Comparison of ENCODE assay signal across 8 mouse cellular contexts in genomic region chr3:138753182-138753885, GRCm38 (mm10). TPM values are rescaled to one million over a fixed set of nuclear protein-coding genes. Genes with fewer than 3 reads are reported as not detected.
DNase-seq lines count a peak whose midpoint lies in the region; ATAC-seq and TF ChIP-seq lines count a peak whose summit lies in the region.

No protein-coding gene starts in this region.

- H3K9ac ChIP-seq in hindbrain, embryonic 14.5 days, result no peak overlapping the region

- H3K4me2 ChIP-seq in hindbrain, embryonic 14.5 days (replicated peaks), result no peak overlapping the region

- H3K27me3 ChIP-seq in hindbrain, embryonic 10.5 days (ENCODE audit: insufficient read depth, poor library complexity, severe bottlenecking), result no peaks in the 10 kb centered on the region
- H3K27me3 ChIP-seq in hindbrain, embryonic 14.5 days (ENCODE audit: control insufficient read depth, insufficient read depth, low read length), result no peaks in the 10 kb centered on the region

- no peak for DNase-seq in hindbrain, embryonic 10.5 days (ENCODE audit: low spot score)
- DNase-seq in hindbrain, embryonic 14.5 days (ENCODE audit: low spot score), result no peak
- DNase-seq in cerebellum, postnatal 36 days, result peak; percentile 54 to 57
- DNase-seq in kidney, postnatal 10 days, result peak; percentile 38
- DNase-seq in natural killer cell, adult 2 months (ENCODE audit: low spot score in 2 of 2), result peak; percentile 15 to 33
- no peak for DNase-seq in urinary bladder, postnatal 10 days (ENCODE audit: low spot score)
- no peak for DNase-seq in spleen, adult 12 weeks (ENCODE audit: low spot score)

- H3K36me3 ChIP-seq in hindbrain, embryonic 10.5 days, result no peaks in the 10 kb centered on the region
- H3K36me3 ChIP-seq in hindbrain, embryonic 14.5 days (replicated peaks; ENCODE audit: control insufficient read depth, insufficient read depth), result no peaks in the 10 kb centered on the region

- WGBS in hindbrain, embryonic 10.5 days, result 60% methylated on average over 12 of the region's 12 CpGs
- 28% methylated on average over 12 of the region's 12 CpGs for WGBS in hindbrain, embryonic 14.5 days
- WGBS in bone marrow, adult 2 months, result 1% methylated on average over 12 of the region's 12 CpGs

- no peak overlapping the region for H3K4me3 ChIP-seq in hindbrain, embryonic 10.5 days
- H3K4me3 ChIP-seq in hindbrain, embryonic 14.5 days (replicated peaks; ENCODE audit: low read length), result no peak overlapping the region
- peak overlapping the region; percentile 29 for H3K4me3 ChIP-seq in bone marrow, adult 2 months (replicated peaks; ENCODE audit: control insufficient read depth, low read depth, low read length)

- no peak for TF ChIP-seq POLR2A in bone marrow, adult 2 months (IDR thresholded peaks at IDR 0.05; ENCODE audit: borderline replicate concordance, control insufficient read depth, low read depth, low read length)

- H3K27ac ChIP-seq in hindbrain, embryonic 10.5 days, result peak overlapping the region; percentile 62
- H3K27ac ChIP-seq in hindbrain, embryonic 14.5 days, result no peak overlapping the region
- H3K27ac ChIP-seq in bone marrow, adult 2 months (ENCODE audit: control insufficient read depth, insufficient read depth, low read depth, low read length, poor library complexity), result peak overlapping the region; percentile 78

- no peak for TF ChIP-seq CTCF in bone marrow, adult 2 months (IDR thresholded peaks at IDR 0.05; ENCODE audit: control insufficient read depth, insufficient read depth, low read length)

- H3K4me1 ChIP-seq in hindbrain, embryonic 10.5 days (replicated peaks), result peaks cover 33% of the 10 kb centered on the region
- peaks cover 17% of the 10 kb centered on the region for H3K4me1 ChIP-seq in hindbrain, embryonic 14.5 days (replicated peaks; ENCODE audit: control insufficient read depth, insufficient read depth, low read length)
- H3K4me1 ChIP-seq in bone marrow, adult 2 months (ENCODE audit: control insufficient read depth, insufficient read depth, low read length), result peaks cover 6% of the 10 kb centered on the region

- 0 out of 2 replicates have a peak, but pooled peaks cover 2% of the 10 kb centered on the region for H3K9me3 ChIP-seq in hindbrain, embryonic 10.5 days
- no peaks in the 10 kb centered on the region for H3K9me3 ChIP-seq in hindbrain, embryonic 14.5 days (ENCODE audit: control insufficient read depth, low read length)

- ATAC-seq in hindbrain, embryonic 14.5 days (ENCODE audit: low FRiP score), result no peak

RNA-seq across cellular contexts. Expression of gene Tspan5, which starts 11.3 kb away (rescaled TPM):
- polyA plus RNA-seq in hindbrain, embryonic 10.5 days (2016; fragmentation: Nextera tagmentation; extraction: Ambion mirVana), result 33.0 and 46.4 TPM in 2 replicates
- polyA plus RNA-seq in hindbrain, embryonic 14.5 days (2014; fragmentation: Nextera tagmentation; extraction: Ambion mirVana), result 115 and 130 TPM in 2 replicates
- polyA plus RNA-seq in bone marrow, adult 2 months (2011; ENCODE audit: insufficient read depth, insufficient read length, low replicate concordance, missing spikeins), result 4.0 and 8.3 TPM in 2 replicates

Comparison
In these comparisons a context has a peak if more than half of its experiments do, and no peak if none do; other contexts are left out.
1. DNase-seq: peak in cerebellum, postnatal 36 days (2 of 2), kidney, postnatal 10 days (single experiment) and natural killer cell, adult 2 months (2 of 2); none in hindbrain, embryonic 10.5 days (single experiment), hindbrain, embryonic 14.5 days (single experiment), urinary bladder, postnatal 10 days (single experiment) and spleen, adult 12 weeks (single experiment).